Mouse (Mus musculus) forebrain, embryonic 11.5 days (tissue): ENCODE measurements around the gene Nxph3. TPM values are rescaled to one million over a fixed set of nuclear protein-coding genes. Genes with fewer than 3 reads are reported as not detected.

Experiments used
- ATAC-seq: fragments of 200-750 bp; cut with Nextera tagmentation; replicated peaks from 2 replicates; pipeline ENCODE4 v1.8.0; 2017; ENCODE audit warnings: moderate TSS enrichment; ENCODE audit not compliant: low FRiP score
- DNase-seq: peaks from one replicate; pipeline ENCODE4 v3.0.0-alpha.2; 2017; ENCODE audit warnings: low spot score
- H3K27ac ChIP-seq: fragments of 300-500 bp; sonication (generic); 2 replicates; pipeline ENCODE4 v1.5.1; 2014; ENCODE audit warnings: low read depth, low read length
- H3K27me3 ChIP-seq: fragments of 300-500 bp; sonication (generic); 2 replicates; pipeline ENCODE4 v1.6.1; 2014; ENCODE audit warnings: mild to moderate bottlenecking, low read length, mixed read lengths; ENCODE audit not compliant: control insufficient read depth, insufficient read depth
- H3K36me3 ChIP-seq: fragments of 300-500 bp; sonication (generic); 2 replicates; pipeline ENCODE4 v1.6.1; 2014; ENCODE audit warnings: mild to moderate bottlenecking, low read length, moderate library complexity, mixed read lengths; ENCODE audit not compliant: control insufficient read depth, insufficient read depth
- H3K4me1 ChIP-seq: fragments of 300-500 bp; sonication (generic); replicated peaks from 2 replicates; pipeline ENCODE4 v1.6.1; 2014; ENCODE audit warnings: low read length, mixed read lengths; ENCODE audit not compliant: control insufficient read depth, insufficient read depth
- H3K4me2 ChIP-seq: fragments of 300-500 bp; sonication (generic); 2 replicates; pipeline ENCODE4 v1.6.1; 2014; ENCODE audit warnings: low read depth, mild to moderate bottlenecking, low read length, moderate library complexity, mixed read lengths; ENCODE audit not compliant: severe bottlenecking
- H3K4me3 ChIP-seq: fragments of 300-500 bp; sonication (generic); 2 replicates; pipeline ENCODE4 v1.5.1; 2014; ENCODE audit warnings: low read depth, low read length
- H3K9ac ChIP-seq: fragments of 300-500 bp; sonication (generic); 2 replicates; pipeline ENCODE4 v1.6.1; 2014; ENCODE audit warnings: low read length
- H3K9me3 ChIP-seq: fragments of 300-500 bp; sonication (generic); 2 replicates; pipeline ENCODE4 v1.6.1; 2016; ENCODE audit warnings: low read length, mixed read lengths; ENCODE audit not compliant: control insufficient read depth
- WGBS: fragments of 180-500 bp; shearing (Covaris S2); extraction: QIAGEN DNeasy Blood & Tissue Kit; methylation state at CpG from one replicate; pipeline ENCODE4 v1.1.7; 2014; 5-methylcytosine and 5-hydroxymethylcytosine counted together
- polyA plus RNA-seq: library from polyadenylated mRNA; unstranded; fragments of >200 nt; fragmentation: Nextera tagmentation; extraction: Ambion mirVana; gene quantifications from 2 replicates; pipeline ENCODE4 v1.2.1, GENCODE M21; 2014

The Nxph3 gene
- polyA plus RNA-seq, 1 experiment from 2014 or later = 0.28 TPM

DNA sequence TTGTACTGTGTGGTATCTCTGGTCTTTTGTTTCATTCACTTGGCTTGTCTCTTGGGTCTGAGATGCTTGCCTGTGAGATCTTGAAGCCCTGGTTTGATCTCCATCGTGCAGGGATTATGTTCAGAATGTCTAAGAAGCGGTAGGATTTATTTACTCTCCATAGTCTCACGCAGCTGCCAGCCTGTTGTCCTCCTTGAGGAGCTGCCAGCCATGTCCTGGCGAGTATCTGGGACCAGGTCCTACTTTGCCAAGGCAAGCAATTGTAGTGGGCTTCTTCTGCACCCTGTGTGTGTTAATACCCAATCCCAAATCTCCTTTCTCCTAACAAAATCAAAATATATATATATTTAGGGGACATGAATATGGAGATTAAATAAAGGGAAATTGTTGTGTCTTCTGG is 21.4 kb downstream of the Nxph3 start:
- no peak for ATAC-seq
- H3K9me3 ChIP-seq = no peaks in the 10 kb centered on the region
- no peak overlapping the region for H3K27ac ChIP-seq
- no peak overlapping the region for H3K4me2 ChIP-seq
- WGBS = 91% methylated on average over 4 of the region's 4 CpGs
- no peak overlapping the region for H3K9ac ChIP-seq
- no peaks in the 10 kb centered on the region for H3K27me3 ChIP-seq
- no peak overlapping the region for H3K4me3 ChIP-seq
- no peak for DNase-seq
- no peaks in the 10 kb centered on the region for H3K4me1 ChIP-seq
- H3K36me3 ChIP-seq = no peaks in the 10 kb centered on the region; the same call in 1 of the 2 replicates

- ATAC-seq = no peak
- Histone ChIP-seq H3K9me3 (no peaks in the 10 kb centered on the region), H3K4me1 (no peaks in the 10 kb centered on the region), H3K4me2 (no peak overlapping the region), H3K36me3 (no peaks in the 10 kb centered on the region; the same call in 1 of the 2 replicates), H3K9ac (no peak overlapping the region), H3K27me3 (no peaks in the 10 kb centered on the region), H3K27ac (no peak overlapping the region), H3K4me3 (no peak overlapping the region)
- DNase-seq = no peak
- 58% methylated on average over 4 of the region's 4 CpGs for WGBS
Observed at GRCm38 (mm10) chr11:95492256-95492655, 22.1 kb downstream of the Nxph3 start.

DNA sequence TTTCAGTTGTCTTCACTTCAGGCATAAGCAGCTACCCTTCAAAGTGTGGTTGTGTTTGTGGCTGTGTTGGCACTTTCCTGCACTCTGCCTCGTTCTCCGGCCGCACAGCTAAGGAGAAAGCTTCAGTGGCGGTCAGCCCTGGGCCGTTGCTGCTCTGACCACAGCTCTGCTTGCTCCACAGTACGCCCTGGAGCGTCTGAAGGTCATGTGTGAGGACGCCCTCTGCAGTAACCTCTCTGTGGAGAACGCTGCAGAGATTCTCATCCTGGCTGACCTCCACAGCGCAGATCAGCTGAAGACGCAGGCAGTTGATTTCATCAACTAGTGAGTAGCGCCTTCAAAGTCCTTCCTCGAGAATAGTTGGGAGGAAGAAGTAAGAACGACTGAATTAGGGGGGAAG is 24.3 kb downstream of the Nxph3 start:
- Histone ChIP-seq H3K27me3 (no peaks in the 10 kb centered on the region), H3K27ac (no peak overlapping the region), H3K4me3 (no peak overlapping the region), H3K9ac (no peak overlapping the region), H3K4me2 (no peak overlapping the region), H3K36me3 (no peaks in the 10 kb centered on the region; the same call in 1 of the 2 replicates), H3K4me1 (no peaks in the 10 kb centered on the region), H3K9me3 (no peaks in the 10 kb centered on the region)
- DNase-seq (no peak), ATAC-seq (no peak)
- WGBS = 86% methylated on average over 14 of the region's 14 CpGs

GRCm38 (mm10) chr11:95487237-95487636 is 27.1 kb downstream of the Nxph3 start:
- no peak for DNase-seq
- no peaks in the 10 kb centered on the region; the same call in 1 of the 2 replicates for H3K36me3 ChIP-seq
- 95% methylated on average over 2 of the region's 2 CpGs for WGBS

DNA sequence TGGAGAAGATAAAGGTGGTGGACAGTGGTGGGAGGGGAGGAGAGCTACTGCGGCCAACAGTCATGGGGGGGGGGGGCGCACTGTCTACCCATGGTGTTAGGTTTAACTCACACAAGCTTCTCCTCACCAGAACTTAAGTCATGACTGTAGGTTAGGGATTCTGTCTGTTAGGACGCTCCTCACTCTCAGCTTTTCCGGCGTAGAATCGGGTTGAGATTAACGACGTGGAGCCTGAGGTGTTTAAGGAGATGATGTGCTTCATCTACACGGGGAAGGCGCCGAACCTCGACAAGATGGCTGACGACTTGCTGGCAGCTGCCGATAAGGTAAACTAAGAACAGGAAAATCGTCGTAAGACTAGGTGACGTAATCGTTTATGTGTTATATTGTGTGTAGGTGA is 28.7 kb downstream of the Nxph3 start:
- WGBS = 94% methylated on average over 18 of the region's 18 CpGs
- Histone ChIP-seq H3K27ac (no peak overlapping the region), H3K36me3 (no peaks in the 10 kb centered on the region; the same call in 1 of the 2 replicates), H3K9me3 (no peaks in the 10 kb centered on the region), H3K9ac (no peak overlapping the region), H3K4me3 (no peak overlapping the region), H3K27me3 (no peaks in the 10 kb centered on the region), H3K4me1 (no peaks in the 10 kb centered on the region), H3K4me2 (no peak overlapping the region)
- DNase-seq (no peak), ATAC-seq (no peak)

More at GRCm38 (mm10) chr11:95487237-95487636, 27.1 kb downstream of the Nxph3 start:
- H3K27me3 ChIP-seq = no peaks in the 10 kb centered on the region
- no peaks in the 10 kb centered on the region for H3K9me3 ChIP-seq
- no peak for ATAC-seq
- no peak overlapping the region for H3K4me3 ChIP-seq
- H3K27ac ChIP-seq = no peak overlapping the region
- no peaks in the 10 kb centered on the region for H3K4me1 ChIP-seq
- no peak overlapping the region for H3K4me2 ChIP-seq
- H3K9ac ChIP-seq = no peak overlapping the region

DNA sequence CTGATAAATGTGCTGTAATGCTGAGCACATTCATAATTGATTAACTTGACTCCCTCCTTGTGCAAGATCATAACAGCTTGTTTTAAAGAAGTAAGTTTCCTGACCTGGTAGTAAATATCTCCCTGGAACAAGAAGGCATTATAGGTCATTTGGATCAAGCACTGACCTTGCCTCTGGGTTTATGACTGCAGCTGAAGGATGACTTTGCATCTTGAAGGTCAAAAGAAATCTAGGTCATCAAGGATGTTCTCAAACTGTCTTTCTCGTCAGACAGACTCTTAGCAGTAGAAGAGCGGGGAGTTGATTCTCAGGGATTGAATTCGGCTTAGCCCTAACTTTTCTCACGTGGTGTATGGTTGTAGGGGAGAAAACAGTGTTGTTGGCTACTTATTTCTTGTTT is 33.7 kb downstream of the Nxph3 start:
- Histone ChIP-seq H3K36me3 (no peaks in the 10 kb centered on the region), H3K9ac (no peak overlapping the region), H3K27ac (no peak overlapping the region), H3K4me3 (no peak overlapping the region), H3K9me3 (no peaks in the 10 kb centered on the region), H3K4me1 (no peaks in the 10 kb centered on the region), H3K4me2 (no peak overlapping the region), H3K27me3 (no peaks in the 10 kb centered on the region)
- ATAC-seq = no peak
- 89% methylated on average over 4 of the region's 4 CpGs for WGBS
- DNase-seq = no peak

DNA sequence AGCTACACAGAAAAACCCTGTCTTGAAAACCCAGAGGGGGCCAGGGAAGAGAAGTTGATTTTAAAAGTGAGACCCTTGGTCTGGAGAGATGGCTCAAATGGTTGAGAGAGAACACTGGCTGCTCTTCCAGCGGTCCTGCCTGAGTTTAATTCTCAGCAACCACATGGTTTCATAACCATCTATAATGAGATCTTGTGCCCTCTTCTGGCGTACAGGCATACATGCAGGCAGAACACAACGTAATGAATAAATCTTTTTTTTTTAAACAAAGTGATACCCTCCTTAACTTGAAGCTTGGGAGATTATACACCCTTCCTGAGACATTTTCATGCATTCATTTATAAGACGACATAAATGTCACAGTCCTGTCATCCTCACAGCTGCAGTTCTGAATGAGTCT is 34.9 kb downstream of the Nxph3 start:
- Histone ChIP-seq H3K9ac (no peak overlapping the region), H3K9me3 (no peaks in the 10 kb centered on the region), H3K4me3 (no peak overlapping the region), H3K36me3 (no peaks in the 10 kb centered on the region), H3K27me3 (no peaks in the 10 kb centered on the region), H3K27ac (no peak overlapping the region), H3K4me2 (no peak overlapping the region), H3K4me1 (no peaks in the 10 kb centered on the region)
- DNase-seq = no peak
- ATAC-seq = no peak
- 87% methylated on average over 4 of the region's 4 CpGs for WGBS

DNA sequence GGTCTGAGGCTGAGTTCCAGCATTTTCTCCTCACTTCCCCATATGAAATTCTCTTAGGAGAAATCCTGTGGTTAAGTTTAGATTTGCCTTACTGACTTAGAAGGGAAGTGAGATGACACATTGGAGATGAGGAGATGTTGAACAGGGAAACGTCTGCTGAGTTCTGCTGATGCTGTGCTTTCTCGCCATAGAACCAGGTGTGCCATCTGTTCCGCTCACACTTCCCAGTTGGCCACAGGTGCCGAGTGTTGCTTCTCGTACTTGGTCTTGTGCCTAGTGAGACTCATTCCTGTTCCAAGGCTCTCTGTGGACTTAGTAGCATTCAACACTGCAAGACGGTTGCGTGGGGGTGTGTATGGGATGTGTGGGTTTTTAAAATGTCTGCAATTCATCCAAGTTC is 38.0 kb downstream of the Nxph3 start:
- DNase-seq = no peak
- no peaks in the 10 kb centered on the region for H3K9me3 ChIP-seq
- no peak overlapping the region for H3K27ac ChIP-seq
- H3K27me3 ChIP-seq = no peaks in the 10 kb centered on the region
- no peaks in the 10 kb centered on the region for H3K4me1 ChIP-seq
- H3K4me3 ChIP-seq = no peak overlapping the region
- peaks cover 5% of the 10 kb centered on the region; the same call in 1 of the 2 replicates for H3K36me3 ChIP-seq
- ATAC-seq = no peak
- 90% methylated on average over 7 of the region's 7 CpGs for WGBS
- H3K9ac ChIP-seq = no peak overlapping the region
- no peak overlapping the region for H3K4me2 ChIP-seq

DNA sequence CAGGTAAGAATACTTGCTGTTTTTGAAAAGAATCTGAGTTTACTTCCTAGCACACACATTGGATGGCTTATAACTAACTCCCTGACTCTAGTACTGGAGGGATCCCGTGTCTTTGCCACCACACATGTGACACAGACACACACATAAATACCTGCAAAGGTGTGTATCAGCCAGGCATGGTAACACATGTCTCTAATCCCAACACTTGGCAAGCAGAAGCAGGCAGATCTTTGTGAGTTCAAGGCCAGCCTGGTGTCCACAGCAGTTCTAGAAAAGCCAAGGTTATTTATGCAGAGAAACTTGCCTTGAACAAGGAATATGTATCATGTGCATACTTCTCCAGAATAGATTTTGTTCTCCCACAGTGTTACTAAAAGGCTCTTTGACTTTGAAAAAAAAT is 40.9 kb downstream of the Nxph3 start:
- no peak overlapping the region for H3K27ac ChIP-seq
- H3K36me3 ChIP-seq = peaks cover 7% of the 10 kb centered on the region; the same call in 1 of the 2 replicates
- H3K4me3 ChIP-seq = no peak overlapping the region
- H3K4me1 ChIP-seq = no peaks in the 10 kb centered on the region
- no peak overlapping the region for H3K4me2 ChIP-seq
- WGBS = 96% methylated on average over 1 of the region's 1 CpGs
- no peaks in the 10 kb centered on the region for H3K27me3 ChIP-seq
- no peaks in the 10 kb centered on the region for H3K9me3 ChIP-seq
- DNase-seq (no peak), ATAC-seq (no peak)
- no peak overlapping the region for H3K9ac ChIP-seq
